Mouse (Mus musculus): ENCODE data around the gene Tacr2. TPM values are rescaled to one million over a fixed set of nuclear protein-coding genes. Genes with fewer than 3 reads are reported as not detected.
A peak's percentile ranks its signal among the peaks of the same experiment; 100 is the strongest.

Gene Tacr2
- total RNA-seq, 2 experiments from 2014 or later: 0.34 TPM; not detected in 1

DNA sequence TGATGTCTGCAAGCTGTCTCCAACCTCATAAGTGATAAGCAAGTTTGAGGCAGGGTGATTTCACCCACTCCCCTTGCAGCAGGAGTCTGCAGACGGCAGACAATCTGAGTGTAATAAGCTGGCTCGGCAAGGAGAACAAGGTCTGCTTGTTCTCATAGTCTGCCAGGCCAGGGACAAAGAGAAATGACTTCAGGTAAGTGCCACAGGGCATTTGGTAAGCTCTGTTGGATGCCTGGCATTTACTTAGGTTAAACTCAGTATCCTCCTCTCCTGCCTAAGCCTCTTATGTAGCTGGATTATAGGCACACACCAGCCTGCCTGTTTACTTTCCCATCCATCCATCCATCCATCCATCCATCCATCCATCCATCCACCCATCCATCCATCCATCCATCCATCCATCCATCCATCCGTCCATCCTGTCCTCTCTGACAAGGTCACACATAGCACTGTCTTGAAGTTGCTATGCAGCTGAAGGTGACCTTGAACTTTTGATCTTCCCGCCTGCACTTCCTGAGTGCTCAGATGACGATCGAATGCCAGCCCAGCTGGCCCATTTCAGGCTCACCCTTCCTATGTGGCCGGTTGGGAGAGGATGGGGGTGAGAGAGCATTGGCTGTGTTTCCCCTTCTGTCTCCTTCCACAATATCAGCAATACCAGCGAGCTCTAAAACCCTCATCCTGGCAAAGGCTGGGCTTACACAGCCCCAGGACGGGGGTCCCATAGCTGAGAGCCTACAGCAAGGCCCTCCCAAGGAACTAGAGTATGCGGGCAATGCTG is 58.2 kb downstream of the Tacr2 start:
- DNase-seq (ENCODE audit: extremely low spot score in 1 of 2, low spot score in 2 of 2): no peak
- Histone ChIP-seq H3K4me3 (no peak overlapping the region), H3K27ac (no peak overlapping the region)
- no peak for TF ChIP-seq CTCF (IDR thresholded peaks at IDR 0.05)
- intact Hi-C loops (cut with DNase I): no loop called here

DNA sequence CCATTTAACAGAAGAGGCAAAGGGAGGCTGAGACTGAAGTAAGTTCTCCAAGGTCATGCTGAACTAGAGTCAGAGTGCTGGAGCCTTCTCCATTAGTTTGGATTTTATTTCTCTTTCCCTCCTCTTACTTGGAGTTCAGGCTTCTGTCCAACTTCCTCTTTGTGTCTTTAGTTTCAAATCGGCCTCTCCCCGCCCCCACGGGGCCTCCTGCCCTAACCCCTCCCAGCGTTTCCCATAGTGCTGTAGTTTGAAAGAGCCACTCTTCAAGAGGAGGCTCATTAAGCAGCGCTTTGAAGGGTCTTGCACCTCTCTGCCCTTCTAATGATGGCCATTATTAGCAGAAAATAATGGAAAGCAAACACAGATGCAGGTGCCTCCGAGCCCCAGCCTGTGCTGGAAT is 59.2 kb downstream of the Tacr2 start:
- H3K4me3 ChIP-seq: no peak overlapping the region
- intact Hi-C loops (cut with DNase I): no loop called here
- H3K27ac ChIP-seq: no peak overlapping the region
- peak in 1 of 2 experiments; percentile 48 for DNase-seq (ENCODE audit: extremely low spot score in 1 of 2, low spot score in 2 of 2)
- TF ChIP-seq CTCF (IDR thresholded peaks at IDR 0.05): no peak

DNA sequence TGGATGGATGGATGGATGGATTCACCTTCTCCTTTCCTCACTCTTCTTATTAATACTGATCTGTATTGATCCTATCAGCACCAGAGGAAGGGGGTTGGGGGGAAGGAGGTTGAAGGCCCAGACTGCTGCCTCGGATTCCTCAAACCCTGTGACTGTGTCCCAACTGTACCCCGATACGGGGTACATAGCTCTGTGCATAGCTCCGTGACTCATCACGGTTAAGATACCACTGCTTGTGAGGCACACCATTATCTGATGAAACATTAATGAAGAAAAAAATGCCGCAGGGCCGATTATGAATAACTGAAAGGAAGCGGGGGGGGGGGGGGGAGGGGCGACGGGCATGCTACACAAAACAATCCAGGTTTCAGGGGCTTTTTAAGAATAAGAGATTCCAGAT is 60.9 kb downstream of the Tacr2 start:
- intact Hi-C loops (cut with DNase I): no loop called here
- no peak for TF ChIP-seq CTCF (IDR thresholded peaks at IDR 0.05)
- DNase-seq (ENCODE audit: extremely low spot score in 1 of 2, low spot score in 2 of 2): no peak
- H3K4me3 ChIP-seq: no peak overlapping the region
- no peak overlapping the region for H3K27ac ChIP-seq

DNA sequence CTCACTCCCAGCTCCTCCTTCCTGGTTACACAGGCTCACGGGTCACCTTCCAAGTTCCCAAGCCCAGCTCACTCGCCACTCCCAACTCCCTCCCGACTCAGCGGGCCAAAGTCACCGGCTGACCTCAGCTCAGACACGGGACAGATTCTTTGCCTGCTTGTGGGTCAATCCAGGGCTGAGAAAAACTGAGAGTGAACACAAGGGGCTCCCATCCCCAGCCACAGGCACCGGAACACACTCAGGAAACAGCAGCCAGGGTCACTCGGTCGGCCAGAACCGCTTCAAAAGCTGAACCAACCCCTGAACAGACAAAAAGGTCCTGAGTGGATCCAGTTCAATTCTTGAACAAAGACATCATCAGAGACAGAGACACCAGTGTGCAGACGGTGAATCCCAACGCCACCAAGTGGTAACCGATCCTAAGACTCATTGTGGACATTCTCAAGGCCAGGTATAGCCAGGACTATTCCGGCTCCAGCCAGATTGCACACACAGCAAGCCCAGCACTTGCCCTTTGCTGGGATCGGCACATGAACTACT is 61.7 kb downstream of the Tacr2 start:
- intact Hi-C loops (cut with DNase I): no loop called here
- H3K27ac ChIP-seq: no peak overlapping the region
- no peak overlapping the region for H3K4me3 ChIP-seq
- no peak for TF ChIP-seq CTCF (IDR thresholded peaks at IDR 0.05)
- no peak for DNase-seq (ENCODE audit: extremely low spot score in 1 of 2, low spot score in 2 of 2)

Other genes with a start within 250 kb of the Tacr2 start
- gene Neurog3, start 119.3 kb upstream of the Tacr2 start, total RNA-seq (2021): not detected
- 10 to 100 TPM; 50.1 to 58.3 TPM for gene Fam241b, start 108.5 kb upstream of the Tacr2 start, total RNA-seq (2021)
- gene Tspan15, start 21.2 kb upstream of the Tacr2 start, total RNA-seq (2021): 10 to 100 TPM in 1 of 2 experiments, 1 to 10 TPM in 1; 8.5 to 10.4 TPM
- 100 to 1,000 TPM; 298 to 310 TPM for gene Hk1, start 127.5 kb downstream of the Tacr2 start, total RNA-seq (2021)
- 10 to 100 TPM; 10.1 to 11.4 TPM for gene Hkdc1, start 170.1 kb downstream of the Tacr2 start, total RNA-seq (2021)
- 1 to 10 TPM; 1.1 to 1.4 TPM for gene 4930507D05Rik, start 197.1 kb downstream of the Tacr2 start, total RNA-seq (2021)
- 10 to 100 TPM; 21.8 to 24.8 TPM for gene Supv3l1, start 197.3 kb downstream of the Tacr2 start, total RNA-seq (2021)
- 10 to 100 TPM; 46.9 to 47.4 TPM for gene Vps26a, start 234.4 kb downstream of the Tacr2 start, total RNA-seq (2021)